Mouse (Mus musculus): Measurements from ENCODE around the gene Olfr764-ps1. TPM values are rescaled to one million over a fixed set of nuclear protein-coding genes. Genes with fewer than 3 reads are reported as not detected.

Gene Olfr764-ps1
- polyA plus RNA-seq, 1 experiment = not detected

Other genes starting within 250 kb of the Olfr764-ps1 start
- 2.9 and 3.1 TPM in 2 replicates for gene Mmp19, start 249.0 kb downstream of the Olfr764-ps1 start, polyA plus RNA-seq (2012; rRNA removed)
- 17.7 and 18.7 TPM in 2 replicates for gene Dnajc14, start 235.8 kb downstream of the Olfr764-ps1 start, polyA plus RNA-seq (2012; rRNA removed)
- gene Tmem198b, start 235.5 kb downstream of the Olfr764-ps1 start, polyA plus RNA-seq (2012; rRNA removed) = 8.6 and 9.2 TPM in 2 replicates
- 6.2 and 6.4 TPM in 2 replicates for gene Sarnp, start 222.6 kb downstream of the Olfr764-ps1 start, polyA plus RNA-seq (2012; rRNA removed)
- gene Ormdl2, start 218.3 kb downstream of the Olfr764-ps1 start, polyA plus RNA-seq (2012; rRNA removed) = 135 and 144 TPM in 2 replicates
- 0.98 and 1.2 TPM in 2 replicates for gene Gdf11, start 148.2 kb downstream of the Olfr764-ps1 start, polyA plus RNA-seq (2012; rRNA removed)
- gene Cd63, start 138.9 kb downstream of the Olfr764-ps1 start, polyA plus RNA-seq (2012; rRNA removed) = 130 and 137 TPM in 2 replicates
- gene Rdh5, start 117.0 kb downstream of the Olfr764-ps1 start, polyA plus RNA-seq (2012; rRNA removed) = 19.0 and 19.3 TPM in 2 replicates
- gene Bloc1s1, start 115.9 kb downstream of the Olfr764-ps1 start, polyA plus RNA-seq (2012; rRNA removed) = 126 and 147 TPM in 2 replicates
- 12.6 and 12.9 TPM in 2 replicates for gene Itga7, start 106.1 kb downstream of the Olfr764-ps1 start, polyA plus RNA-seq (2012; rRNA removed)
- gene Mettl7b, start 78.9 kb downstream of the Olfr764-ps1 start, polyA plus RNA-seq (2012; rRNA removed) = 34.5 and 82.9 TPM in 2 replicates
- not detected in 2 replicates for gene Olfr9, start 50.5 kb downstream of the Olfr764-ps1 start, polyA plus RNA-seq (2012; rRNA removed)
- not detected in 2 replicates for gene Olfr763, start 29.1 kb downstream of the Olfr764-ps1 start, polyA plus RNA-seq (2012; rRNA removed)
- gene Olfr765, start 10.1 kb upstream of the Olfr764-ps1 start, polyA plus RNA-seq (2012; rRNA removed) = not detected in 2 replicates
- not detected in 2 replicates for gene Olfr766-ps1, start 29.1 kb upstream of the Olfr764-ps1 start, polyA plus RNA-seq (2012; rRNA removed)
- not detected in 2 replicates for gene Olfr767, start 43.0 kb upstream of the Olfr764-ps1 start, polyA plus RNA-seq (2012; rRNA removed)
- not detected in 2 replicates for gene Olfr768, start 59.5 kb upstream of the Olfr764-ps1 start, polyA plus RNA-seq (2012; rRNA removed)
- not detected in 2 replicates for gene Olfr769, start 78.0 kb upstream of the Olfr764-ps1 start, polyA plus RNA-seq (2012; rRNA removed)
- not detected in 2 replicates for gene Olfr770, start 99.1 kb upstream of the Olfr764-ps1 start, polyA plus RNA-seq (2012; rRNA removed)
- gene Olfr771, start 124.9 kb upstream of the Olfr764-ps1 start, polyA plus RNA-seq (2012; rRNA removed) = not detected in 2 replicates
- gene Olfr772, start 138.0 kb upstream of the Olfr764-ps1 start, polyA plus RNA-seq (2012; rRNA removed) = not detected in 2 replicates
- not detected in 2 replicates for gene Olfr773, start 147.5 kb upstream of the Olfr764-ps1 start, polyA plus RNA-seq (2012; rRNA removed)
- not detected in 2 replicates for gene Olfr774, start 196.3 kb upstream of the Olfr764-ps1 start, polyA plus RNA-seq (2012; rRNA removed)
- gene Olfr775, start 208.5 kb upstream of the Olfr764-ps1 start, polyA plus RNA-seq (2012; rRNA removed) = not detected in 2 replicates
- gene Olfr776, start 219.2 kb upstream of the Olfr764-ps1 start, polyA plus RNA-seq (2012; rRNA removed) = not detected in 2 replicates
- gene Olfr777, start 231.6 kb upstream of the Olfr764-ps1 start, polyA plus RNA-seq (2012; rRNA removed) = not detected in 2 replicates